9 mouse cellular contexts compared by ENCODE assay signal in genomic region chr10:80747410-80747809, GRCm38 (mm10). TPM values are rescaled to one million over a fixed set of nuclear protein-coding genes. Genes with fewer than 3 reads are reported as not detected.
A peak's percentile ranks its signal among the peaks of the same experiment; 100 is the strongest.
DNase-seq lines count a peak whose midpoint lies in the region; ATAC-seq and TF ChIP-seq lines count a peak whose summit lies in the region.
"Had no signal": no experiment of that assay in that cellular context is flagged by ENCODE, and none has a peak within 500 bp of the region (broad histone marks: within the 10 kb centered on the region; RNA-seq: fewer than 3 reads in every experiment).

No protein-coding gene starts in this region.

- H3K27me3 ChIP-seq in intestine, embryonic 14.5 days (replicated peaks; ENCODE audit: control insufficient read depth, insufficient read depth, low read length), result no peaks in the 10 kb centered on the region
- no peaks in the 10 kb centered on the region for H3K27me3 ChIP-seq in intestine, embryonic 16.5 days (replicated peaks; ENCODE audit: control insufficient read depth, insufficient read depth, low read length)
- no peaks in the 10 kb centered on the region for H3K27me3 ChIP-seq in neural tube, embryonic 11.5 days (ENCODE audit: control insufficient read depth, insufficient read depth, low read length)
- no peaks in the 10 kb centered on the region for H3K27me3 ChIP-seq in testis, adult 2 months (ENCODE audit: control insufficient read depth, insufficient read depth, low read length)
- H3K27me3 ChIP-seq: megakaryocyte, embryonic 14.5 days had no signal

- DNase-seq in intestine, embryonic 14.5 days (ENCODE audit: low spot score), result peak; percentile 79
- DNase-seq in heart, postnatal 4 days, result peak; percentile 88
- DNase-seq in left cerebral cortex, postnatal 4 days, result peak; percentile 84
- peak; percentile 66 for DNase-seq in neural tube, embryonic 11.5 days (ENCODE audit: low spot score)

- TF ChIP-seq POLR2A in bone marrow, adult 2 months (IDR thresholded peaks at IDR 0.05; ENCODE audit: borderline replicate concordance, control insufficient read depth, low read depth, low read length), result no peak
- TF ChIP-seq POLR2A in testis, adult 2 months (IDR thresholded peaks at IDR 0.05; ENCODE audit: control insufficient read depth, low read depth, low read length), result no peak

- no peak overlapping the region for H3K4me2 ChIP-seq in intestine, embryonic 14.5 days (ENCODE audit: low read length)
- no peak overlapping the region for H3K4me2 ChIP-seq in intestine, embryonic 16.5 days (ENCODE audit: low read depth, low read length)
- no peak overlapping the region for H3K4me2 ChIP-seq in neural tube, embryonic 11.5 days (ENCODE audit: low read depth)

- intact Hi-C loops in left cerebral cortex, postnatal 4 days (cut with DNase I), result no loop called here

- H3K9me3 ChIP-seq in intestine, embryonic 14.5 days (ENCODE audit: control insufficient read depth, low read length), result no peaks in the 10 kb centered on the region
- no peaks in the 10 kb centered on the region for H3K9me3 ChIP-seq in intestine, embryonic 16.5 days (ENCODE audit: control insufficient read depth, low read length)
- no peaks in the 10 kb centered on the region for H3K9me3 ChIP-seq in neural tube, embryonic 11.5 days (ENCODE audit: control insufficient read depth, low read length)
- H3K9me3 ChIP-seq: megakaryocyte, embryonic 14.5 days had no signal

- 13% methylated on average over 3 of the region's 3 CpGs for WGBS in intestine, embryonic 14.5 days
- 12% methylated on average over 3 of the region's 3 CpGs for WGBS in intestine, embryonic 16.5 days
- 15% methylated on average over 3 of the region's 3 CpGs for WGBS in bone marrow, adult 2 months
- WGBS in neural tube, embryonic 11.5 days, result 24% methylated on average over 3 of the region's 3 CpGs

- H3K4me3 ChIP-seq in intestine, embryonic 14.5 days (ENCODE audit: low read depth, low read length), result no peak overlapping the region
- no peak overlapping the region for H3K4me3 ChIP-seq in intestine, embryonic 16.5 days (ENCODE audit: low read length)
- H3K4me3 ChIP-seq in bone marrow, adult 2 months (replicated peaks; ENCODE audit: control insufficient read depth, low read depth, low read length), result no peak overlapping the region
- no peak overlapping the region for H3K4me3 ChIP-seq in neural tube, embryonic 11.5 days (ENCODE audit: low read depth, low read length)
- no peak overlapping the region for H3K4me3 ChIP-seq in testis, adult 2 months (ENCODE audit: control insufficient read depth, low read depth, low read length)
- H3K4me3 ChIP-seq: megakaryocyte, embryonic 14.5 days had no signal

- TF ChIP-seq CTCF in bone marrow, adult 2 months (IDR thresholded peaks at IDR 0.05; ENCODE audit: control insufficient read depth, insufficient read depth, low read length), result peak; percentile 100
- TF ChIP-seq CTCF in testis, adult 2 months (IDR thresholded peaks at IDR 0.05; ENCODE audit: control insufficient read depth, insufficient read depth, insufficient replicate concordance, low read depth, low read length), result peak; percentile 90; the same call in 1 of the 2 replicates

- H3K36me3 ChIP-seq in intestine, embryonic 14.5 days (ENCODE audit: control insufficient read depth, insufficient read depth, low read length), result no peaks in the 10 kb centered on the region
- H3K36me3 ChIP-seq in intestine, embryonic 16.5 days (ENCODE audit: control insufficient read depth, insufficient read depth, low read length), result no peaks in the 10 kb centered on the region
- H3K36me3 ChIP-seq in neural tube, embryonic 11.5 days (ENCODE audit: control insufficient read depth, insufficient read depth, low read length), result no peaks in the 10 kb centered on the region
- no peaks in the 10 kb centered on the region for H3K36me3 ChIP-seq in testis, adult 2 months (ENCODE audit: control insufficient read depth, insufficient read depth, low read length)

- no peak overlapping the region for H3K9ac ChIP-seq in intestine, embryonic 14.5 days (ENCODE audit: low read length)
- no peak overlapping the region for H3K9ac ChIP-seq in intestine, embryonic 16.5 days (ENCODE audit: low read depth, low read length)
- H3K9ac ChIP-seq in neural tube, embryonic 11.5 days (ENCODE audit: low read length), result no peak overlapping the region

- no peak overlapping the region for H3K27ac ChIP-seq in intestine, embryonic 14.5 days (ENCODE audit: low read depth)
- H3K27ac ChIP-seq in intestine, embryonic 16.5 days (ENCODE audit: low read length), result no peak overlapping the region
- no peak overlapping the region for H3K27ac ChIP-seq in bone marrow, adult 2 months (ENCODE audit: control insufficient read depth, insufficient read depth, low read depth, low read length, poor library complexity)
- H3K27ac ChIP-seq in neural tube, embryonic 11.5 days (ENCODE audit: low read depth, low read length), result no peak overlapping the region
- H3K27ac ChIP-seq in testis, adult 2 months (ENCODE audit: control insufficient read depth, insufficient read depth, low read depth, low read length), result no peak overlapping the region

- peaks cover 7% of the 10 kb centered on the region for H3K4me1 ChIP-seq in intestine, embryonic 14.5 days (replicated peaks; ENCODE audit: control insufficient read depth, insufficient read depth, low read length)
- peaks cover 18% of the 10 kb centered on the region for H3K4me1 ChIP-seq in intestine, embryonic 16.5 days (ENCODE audit: control insufficient read depth, insufficient read depth, low read length)
- H3K4me1 ChIP-seq in bone marrow, adult 2 months (ENCODE audit: control insufficient read depth, insufficient read depth, low read length), result peaks cover 1% of the 10 kb centered on the region; the same call in 1 of the 2 replicates
- H3K4me1 ChIP-seq in neural tube, embryonic 11.5 days (ENCODE audit: control insufficient read depth, insufficient read depth, low read length), result peaks cover 6% of the 10 kb centered on the region; the same call in 1 of the 2 replicates
- peaks cover 9% of the 10 kb centered on the region for H3K4me1 ChIP-seq in testis, adult 2 months (ENCODE audit: control insufficient read depth, insufficient read depth, low read length)

- no peak for ATAC-seq in intestine, embryonic 14.5 days (replicated peaks; ENCODE audit: low FRiP score, low TSS enrichment, low read depth)
- no peak for ATAC-seq in intestine, embryonic 16.5 days
- ATAC-seq in erythroblast, adult 5-6 weeks (replicated peaks; ENCODE audit: low FRiP score, poor library complexity, severe bottlenecking), result peak; percentile 75
- ATAC-seq in neural tube, embryonic 11.5 days (ENCODE audit: insufficient read depth, low FRiP score, low TSS enrichment), result no peak

RNA-seq across cellular contexts. Expression of gene Ap3d1, which starts 5.3 kb away (rescaled TPM):
- 74.1 and 77.4 TPM in 2 replicates for polyA plus RNA-seq in intestine, embryonic 14.5 days (2014; fragmentation: Nextera tagmentation; extraction: Ambion mirVana)
- 57.9 and 58.4 TPM in 2 replicates for polyA plus RNA-seq in intestine, embryonic 16.5 days (2015; fragmentation: Nextera tagmentation; extraction: Ambion mirVana)
- 35.9 and 68.0 TPM in 2 replicates for polyA plus RNA-seq in bone marrow, adult 2 months (2011; ENCODE audit: insufficient read depth, insufficient read length, low replicate concordance, missing spikeins)
- total RNA-seq in erythroblast, adult 5-6 weeks (2015; ENCODE audit: low replicate concordance), result 12.5 and 27.6 TPM in 2 replicates
- total RNA-seq in erythroblast, adult 5-6 weeks (2017; ENCODE audit: low replicate concordance), result 25.9 and 30.5 TPM in 2 replicates
- 10 to 100 TPM; 47.8 to 53.8 TPM for total RNA-seq in heart, postnatal 4 days (2021)
- 100 to 1,000 TPM; 142 to 145 TPM for total RNA-seq in left cerebral cortex, postnatal 4 days (2021)
- 69.3 and 79.1 TPM in 2 replicates for polyA plus RNA-seq in neural tube, embryonic 11.5 days (2014; fragmentation: Nextera tagmentation; extraction: Ambion mirVana)
- 178 and 195 TPM in 2 replicates for polyA plus RNA-seq in testis, adult 2 months (2012; rRNA removed)

RNA-seq across cellular contexts. Expression of gene Dot1l, which starts 7.6 kb away (rescaled TPM):
- polyA plus RNA-seq in intestine, embryonic 14.5 days (2014; fragmentation: Nextera tagmentation; extraction: Ambion mirVana), result 21.1 and 22.7 TPM in 2 replicates
- polyA plus RNA-seq in intestine, embryonic 16.5 days (2015; fragmentation: Nextera tagmentation; extraction: Ambion mirVana), result 9.5 and 9.7 TPM in 2 replicates
- polyA plus RNA-seq in bone marrow, adult 2 months (2011; ENCODE audit: insufficient read depth, insufficient read length, low replicate concordance, missing spikeins), result 30.8 and 55.1 TPM in 2 replicates
- total RNA-seq in erythroblast, adult 5-6 weeks (2015; ENCODE audit: low replicate concordance), result 10.9 and 15.6 TPM in 2 replicates
- total RNA-seq in erythroblast, adult 5-6 weeks (2017; ENCODE audit: low replicate concordance), result 8.0 and 22.9 TPM in 2 replicates
- 10 to 100 TPM; 75.6 to 76.8 TPM for total RNA-seq in heart, postnatal 4 days (2021)
- 10 to 100 TPM; 62.1 TPM for total RNA-seq in left cerebral cortex, postnatal 4 days (2021)
- polyA plus RNA-seq in neural tube, embryonic 11.5 days (2014; fragmentation: Nextera tagmentation; extraction: Ambion mirVana), result 23.9 and 24.3 TPM in 2 replicates
- polyA plus RNA-seq in testis, adult 2 months (2012; rRNA removed), result 168 and 189 TPM in 2 replicates

RNA-seq across cellular contexts. Expression of gene Izumo4, which starts 45.4 kb away (rescaled TPM):
- polyA plus RNA-seq in intestine, embryonic 14.5 days (2014; fragmentation: Nextera tagmentation; extraction: Ambion mirVana), result 15.5 and 15.9 TPM in 2 replicates
- polyA plus RNA-seq in intestine, embryonic 16.5 days (2015; fragmentation: Nextera tagmentation; extraction: Ambion mirVana), result 18.5 and 25.0 TPM in 2 replicates
- 22.9 and 33.3 TPM in 2 replicates for polyA plus RNA-seq in bone marrow, adult 2 months (2011; ENCODE audit: insufficient read depth, insufficient read length, low replicate concordance, missing spikeins)
- total RNA-seq in erythroblast, adult 5-6 weeks (2015; ENCODE audit: low replicate concordance), result 8.6 and 9.8 TPM in 2 replicates
- 1.3 and 2.2 TPM in 2 replicates for total RNA-seq in erythroblast, adult 5-6 weeks (2017; ENCODE audit: low replicate concordance)
- 1 to 10 TPM; 3.2 to 4.6 TPM for total RNA-seq in heart, postnatal 4 days (2021)
- total RNA-seq in left cerebral cortex, postnatal 4 days (2021), result 10 to 100 TPM; 46.3 to 53.6 TPM
- 10.6 and 11.5 TPM in 2 replicates for polyA plus RNA-seq in neural tube, embryonic 11.5 days (2014; fragmentation: Nextera tagmentation; extraction: Ambion mirVana)
- polyA plus RNA-seq in testis, adult 2 months (2012; rRNA removed), result 339 and 385 TPM in 2 replicates

RNA-seq across cellular contexts. Expression of gene Mob3a, which starts 45.6 kb away (rescaled TPM):
- 38.6 and 47.1 TPM in 2 replicates for polyA plus RNA-seq in intestine, embryonic 14.5 days (2014; fragmentation: Nextera tagmentation; extraction: Ambion mirVana)
- polyA plus RNA-seq in intestine, embryonic 16.5 days (2015; fragmentation: Nextera tagmentation; extraction: Ambion mirVana), result 39.8 and 41.8 TPM in 2 replicates
- polyA plus RNA-seq in bone marrow, adult 2 months (2011; ENCODE audit: insufficient read depth, insufficient read length, low replicate concordance, missing spikeins), result 16.3 and 45.8 TPM in 2 replicates
- 13.4 and 25.6 TPM in 2 replicates for total RNA-seq in erythroblast, adult 5-6 weeks (2015; ENCODE audit: low replicate concordance)
- 11.0 and 18.2 TPM in 2 replicates for total RNA-seq in erythroblast, adult 5-6 weeks (2017; ENCODE audit: low replicate concordance)
- total RNA-seq in heart, postnatal 4 days (2021), result 10 to 100 TPM; 12.5 to 13.0 TPM
- 10 to 100 TPM; 52.0 to 52.1 TPM for total RNA-seq in left cerebral cortex, postnatal 4 days (2021)
- 58.9 and 60.3 TPM in 2 replicates for polyA plus RNA-seq in neural tube, embryonic 11.5 days (2014; fragmentation: Nextera tagmentation; extraction: Ambion mirVana)
- polyA plus RNA-seq in testis, adult 2 months (2012; rRNA removed), result 11.1 and 12.5 TPM in 2 replicates

RNA-seq across cellular contexts. Expression of gene Sf3a2, which starts 50.6 kb away (rescaled TPM):
- 85.4 and 89.3 TPM in 2 replicates for polyA plus RNA-seq in intestine, embryonic 14.5 days (2014; fragmentation: Nextera tagmentation; extraction: Ambion mirVana)
- 62.3 and 63.0 TPM in 2 replicates for polyA plus RNA-seq in intestine, embryonic 16.5 days (2015; fragmentation: Nextera tagmentation; extraction: Ambion mirVana)
- 26.5 and 34.5 TPM in 2 replicates for polyA plus RNA-seq in bone marrow, adult 2 months (2011; ENCODE audit: insufficient read depth, insufficient read length, low replicate concordance, missing spikeins)
- 19.6 and 26.5 TPM in 2 replicates for total RNA-seq in erythroblast, adult 5-6 weeks (2015; ENCODE audit: low replicate concordance)
- 7.2 and 11.2 TPM in 2 replicates for total RNA-seq in erythroblast, adult 5-6 weeks (2017; ENCODE audit: low replicate concordance)
- 10 to 100 TPM; 46.0 to 51.7 TPM for total RNA-seq in heart, postnatal 4 days (2021)
- 10 to 100 TPM; 58.0 to 58.2 TPM for total RNA-seq in left cerebral cortex, postnatal 4 days (2021)
- polyA plus RNA-seq in neural tube, embryonic 11.5 days (2014; fragmentation: Nextera tagmentation; extraction: Ambion mirVana), result 96.6 and 101 TPM in 2 replicates
- polyA plus RNA-seq in testis, adult 2 months (2012; rRNA removed), result 65.7 and 67.4 TPM in 2 replicates
